ENCODE assay signal across 8 mouse cellular contexts in the genomic region with DNA sequence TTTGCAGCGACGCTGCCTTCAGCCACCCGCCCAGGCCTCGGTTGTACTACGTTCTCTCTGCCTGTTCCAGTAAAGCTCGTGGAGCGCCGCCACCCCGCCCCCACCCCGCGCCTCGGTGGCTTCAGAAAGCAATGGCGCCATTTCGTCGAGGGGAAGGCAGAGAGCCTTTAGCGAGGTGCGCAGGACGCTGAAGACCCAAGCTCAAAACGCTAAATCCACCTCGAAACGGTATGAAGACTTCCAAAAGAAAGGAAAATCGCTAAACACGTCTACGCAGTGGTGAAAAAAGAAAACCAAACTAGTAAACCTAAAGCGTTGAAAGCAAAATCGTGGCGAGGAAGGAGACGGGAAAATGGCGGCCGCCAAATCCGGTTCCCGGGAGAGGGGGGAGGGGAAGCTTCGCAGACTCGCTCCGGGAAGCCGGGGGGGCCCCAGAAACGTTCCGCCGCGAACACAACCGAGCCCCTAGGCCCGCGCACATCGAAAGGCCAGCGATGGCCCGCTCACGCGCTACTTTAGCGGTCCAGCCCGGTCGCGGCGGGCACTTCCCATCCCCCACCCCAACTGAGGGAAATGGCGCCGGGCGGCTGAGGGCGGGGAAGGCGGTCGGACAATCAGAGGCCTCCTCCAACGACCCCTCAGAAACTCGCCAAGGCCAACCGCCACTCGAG. TPM values are rescaled to one million over a fixed set of nuclear protein-coding genes. Genes with fewer than 3 reads are reported as not detected.
DNase-seq lines count a peak whose midpoint lies in the region; ATAC-seq and TF ChIP-seq lines count a peak whose summit lies in the region.

No protein-coding gene starts in this region.

- TF ChIP-seq CTCF in heart, postnatal 0 days (IDR thresholded peaks at IDR 0.05; ENCODE audit: low read depth), result no peak
- 0 out of 2 replicates have a peak, but pooled peaks have one; percentile 9 for TF ChIP-seq CTCF in stomach, postnatal 0 days (IDR thresholded peaks at IDR 0.05; ENCODE audit: low read depth)

- peak overlapping the region; percentile 100 for H3K27ac ChIP-seq in forebrain, embryonic 12.5 days
- peak overlapping the region; percentile 100 for H3K27ac ChIP-seq in heart, postnatal 0 days (ENCODE audit: low read depth)
- H3K27ac ChIP-seq in liver, embryonic 15.5 days (replicated peaks), result peak overlapping the region; percentile 99
- H3K27ac ChIP-seq in neural tube, embryonic 12.5 days, result peak overlapping the region; percentile 98
- peak overlapping the region; percentile 99 for H3K27ac ChIP-seq in stomach, postnatal 0 days (replicated peaks)

- peaks cover 44% of the 10 kb centered on the region for H3K36me3 ChIP-seq in forebrain, embryonic 12.5 days (replicated peaks)
- H3K36me3 ChIP-seq in heart, postnatal 0 days (replicated peaks; ENCODE audit: control insufficient read depth, insufficient read depth, low read length), result peaks cover 25% of the 10 kb centered on the region
- H3K36me3 ChIP-seq in liver, embryonic 15.5 days (replicated peaks), result peaks cover 53% of the 10 kb centered on the region
- H3K36me3 ChIP-seq in neural tube, embryonic 12.5 days, result peaks cover 28% of the 10 kb centered on the region
- H3K36me3 ChIP-seq in stomach, postnatal 0 days (ENCODE audit: control insufficient read depth, insufficient read depth, low read length), result peaks cover 10% of the 10 kb centered on the region

- peak overlapping the region; percentile 54 for H3K4me2 ChIP-seq in forebrain, embryonic 12.5 days
- H3K4me2 ChIP-seq in heart, postnatal 0 days (ENCODE audit: low read depth, low read length), result peak overlapping the region; percentile 75
- peak overlapping the region; percentile 72 for H3K4me2 ChIP-seq in liver, embryonic 15.5 days
- peak overlapping the region; percentile 64 for H3K4me2 ChIP-seq in neural tube, embryonic 12.5 days (replicated peaks)
- peak overlapping the region; percentile 64 for H3K4me2 ChIP-seq in stomach, postnatal 0 days (replicated peaks; ENCODE audit: low read depth)

- WGBS in forebrain, embryonic 12.5 days, result under 1% methylated on average over 63 of the region's 63 CpGs
- WGBS in heart, postnatal 0 days, result under 1% methylated on average over 63 of the region's 63 CpGs
- WGBS in liver, embryonic 15.5 days (ENCODE audit: insufficient replicate concordance), result under 1% methylated on average over 63 of the region's 63 CpGs
- WGBS in neural tube, embryonic 12.5 days, result under 1% methylated on average over 63 of the region's 63 CpGs
- WGBS in stomach, postnatal 0 days, result under 1% methylated on average over 61 of the region's 63 CpGs

- H3K4me3 ChIP-seq in forebrain, embryonic 12.5 days (replicated peaks), result peak overlapping the region; percentile 91
- H3K4me3 ChIP-seq in heart, postnatal 0 days (ENCODE audit: low read depth, low read length), result peak overlapping the region; percentile 99
- peak overlapping the region; percentile 98 for H3K4me3 ChIP-seq in liver, embryonic 15.5 days (replicated peaks)
- peak overlapping the region; percentile 91 for H3K4me3 ChIP-seq in neural tube, embryonic 12.5 days
- peak overlapping the region; percentile 99 for H3K4me3 ChIP-seq in stomach, postnatal 0 days (ENCODE audit: low read depth, low read length)

- peak overlapping the region; percentile 100 for H3K9ac ChIP-seq in forebrain, embryonic 12.5 days
- H3K9ac ChIP-seq in heart, postnatal 0 days (replicated peaks; ENCODE audit: low read depth, low read length), result peak overlapping the region; percentile 100
- peak overlapping the region; percentile 99 for H3K9ac ChIP-seq in liver, embryonic 15.5 days
- peak overlapping the region; percentile 99 for H3K9ac ChIP-seq in neural tube, embryonic 12.5 days
- peak overlapping the region; percentile 100 for H3K9ac ChIP-seq in stomach, postnatal 0 days (ENCODE audit: low read length)

- no peaks in the 10 kb centered on the region for H3K27me3 ChIP-seq in forebrain, embryonic 12.5 days
- no peaks in the 10 kb centered on the region for H3K27me3 ChIP-seq in heart, postnatal 0 days (ENCODE audit: control insufficient read depth, insufficient read depth, low read length)
- H3K27me3 ChIP-seq in liver, embryonic 15.5 days, result no peaks in the 10 kb centered on the region
- no peaks in the 10 kb centered on the region for H3K27me3 ChIP-seq in neural tube, embryonic 12.5 days (replicated peaks)
- H3K27me3 ChIP-seq in stomach, postnatal 0 days (ENCODE audit: control insufficient read depth, insufficient read depth, low read length), result no peaks in the 10 kb centered on the region

- peaks cover 40% of the 10 kb centered on the region for H3K4me1 ChIP-seq in forebrain, embryonic 12.5 days
- peaks cover 22% of the 10 kb centered on the region for H3K4me1 ChIP-seq in heart, postnatal 0 days (ENCODE audit: control insufficient read depth, insufficient read depth)
- peaks cover 39% of the 10 kb centered on the region for H3K4me1 ChIP-seq in liver, embryonic 15.5 days (replicated peaks)
- peaks cover 26% of the 10 kb centered on the region for H3K4me1 ChIP-seq in neural tube, embryonic 12.5 days
- 0 out of 2 replicates have a peak, but pooled peaks cover 2% of the 10 kb centered on the region for H3K4me1 ChIP-seq in stomach, postnatal 0 days (replicated peaks; ENCODE audit: control insufficient read depth, insufficient read depth)

- no peaks in the 10 kb centered on the region for H3K9me3 ChIP-seq in forebrain, embryonic 12.5 days
- no peaks in the 10 kb centered on the region for H3K9me3 ChIP-seq in heart, postnatal 0 days (replicated peaks; ENCODE audit: control insufficient read depth, low read length)
- no peaks in the 10 kb centered on the region for H3K9me3 ChIP-seq in liver, embryonic 15.5 days (replicated peaks)
- no peaks in the 10 kb centered on the region for H3K9me3 ChIP-seq in neural tube, embryonic 12.5 days
- H3K9me3 ChIP-seq in stomach, postnatal 0 days (ENCODE audit: control insufficient read depth, low read length), result no peaks in the 10 kb centered on the region

- peak; percentile 30 for ATAC-seq in forebrain, embryonic 12.5 days (ENCODE audit: low FRiP score)
- peak; percentile 29 for ATAC-seq in heart, postnatal 0 days (ENCODE audit: insufficient read depth, low read depth)
- ATAC-seq in liver, embryonic 15.5 days (ENCODE audit: insufficient read depth), result peak; percentile 14
- ATAC-seq in neural tube, embryonic 12.5 days (ENCODE audit: low FRiP score, low read depth), result peak; percentile 46
- peak; percentile 35 for ATAC-seq in stomach, postnatal 0 days (ENCODE audit: low FRiP score, low TSS enrichment)

- TF ChIP-seq EP300 in heart, postnatal 0 days (IDR thresholded peaks at IDR 0.05; ENCODE audit: low read depth), result peak; percentile 61
- peak; percentile 85 for TF ChIP-seq EP300 in stomach, postnatal 0 days (optimal IDR thresholded peaks at IDR 0.05)

- peak; percentile 66 to 76 for DNase-seq in CD8-positive naive resting alpha-beta T cell, adult 2 months (ENCODE audit: low read depth in 2 of 2, low spot score in 2 of 2)
- DNase-seq in c-Kit-positive CD71-positive TER-119-positive erythroid progenitor cells, embryonic 14.5 days (ENCODE audit: low spot score), result peak; percentile 76
- DNase-seq in heart, postnatal 0 days (ENCODE audit: low spot score), result peak; percentile 76
- DNase-seq in kidney, postnatal 4 days, result peak; percentile 83 to 91
- peak; percentile 90 for DNase-seq in stomach, postnatal 0 days (ENCODE audit: low spot score)

RNA-seq across cellular contexts. Expression of gene Hnrnpa2b1, which starts 0.7 kb away (rescaled TPM):
- polyA plus RNA-seq in forebrain, embryonic 12.5 days (2016; fragmentation: Nextera tagmentation; extraction: Ambion mirVana), result 2,862 and 3,130 TPM in 2 replicates
- 145 and 171 TPM in 2 replicates for total RNA-seq in heart, postnatal 0 days (2014; rRNA removed; ENCODE audit: low replicate concordance)
- polyA plus RNA-seq in heart, postnatal 0 days (2015; fragmentation: Nextera tagmentation; extraction: Ambion mirVana), result 718 and 775 TPM in 2 replicates
- 752 and 787 TPM in 2 replicates for polyA plus RNA-seq in liver, embryonic 15.5 days (2015; fragmentation: Nextera tagmentation; extraction: Ambion mirVana)
- 2,094 and 2,188 TPM in 2 replicates for polyA plus RNA-seq in neural tube, embryonic 12.5 days (2016; fragmentation: Nextera tagmentation; extraction: Ambion mirVana)
- polyA plus RNA-seq in stomach, postnatal 0 days (2015; fragmentation: Nextera tagmentation; extraction: Ambion mirVana), result 525 and 543 TPM in 2 replicates

RNA-seq across cellular contexts. Expression of gene Cbx3, which starts 1.1 kb away (rescaled TPM):
- 719 and 759 TPM in 2 replicates for polyA plus RNA-seq in forebrain, embryonic 12.5 days (2016; fragmentation: Nextera tagmentation; extraction: Ambion mirVana)
- 66.0 and 94.1 TPM in 2 replicates for total RNA-seq in heart, postnatal 0 days (2014; rRNA removed; ENCODE audit: low replicate concordance)
- 270 and 295 TPM in 2 replicates for polyA plus RNA-seq in heart, postnatal 0 days (2015; fragmentation: Nextera tagmentation; extraction: Ambion mirVana)
- polyA plus RNA-seq in liver, embryonic 15.5 days (2015; fragmentation: Nextera tagmentation; extraction: Ambion mirVana), result 161 and 199 TPM in 2 replicates
- polyA plus RNA-seq in neural tube, embryonic 12.5 days (2016; fragmentation: Nextera tagmentation; extraction: Ambion mirVana), result 569 and 589 TPM in 2 replicates
- polyA plus RNA-seq in stomach, postnatal 0 days (2015; fragmentation: Nextera tagmentation; extraction: Ambion mirVana), result 209 and 224 TPM in 2 replicates

RNA-seq across cellular contexts. Expression of gene Nfe2l3, which starts 36.6 kb away (rescaled TPM):
- polyA plus RNA-seq in forebrain, embryonic 12.5 days (2016; fragmentation: Nextera tagmentation; extraction: Ambion mirVana), result 2.2 and 2.3 TPM in 2 replicates
- total RNA-seq in heart, postnatal 0 days (2014; rRNA removed; ENCODE audit: low replicate concordance), result 2.7 and 5.0 TPM in 2 replicates
- 1.2 and 1.3 TPM in 2 replicates for polyA plus RNA-seq in heart, postnatal 0 days (2015; fragmentation: Nextera tagmentation; extraction: Ambion mirVana)
- polyA plus RNA-seq in liver, embryonic 15.5 days (2015; fragmentation: Nextera tagmentation; extraction: Ambion mirVana), result 0.17 and 0.20 TPM in 2 replicates
- polyA plus RNA-seq in neural tube, embryonic 12.5 days (2016; fragmentation: Nextera tagmentation; extraction: Ambion mirVana), result 2.8 and 3.4 TPM in 2 replicates
- 19.6 and 20.9 TPM in 2 replicates for polyA plus RNA-seq in stomach, postnatal 0 days (2015; fragmentation: Nextera tagmentation; extraction: Ambion mirVana)

RNA-seq across cellular contexts. Expression of gene Snx10, which starts 54.7 kb away (rescaled TPM):
- polyA plus RNA-seq in forebrain, embryonic 12.5 days (2016; fragmentation: Nextera tagmentation; extraction: Ambion mirVana), result 39.8 and 40.2 TPM in 2 replicates
- total RNA-seq in heart, postnatal 0 days (2014; rRNA removed; ENCODE audit: low replicate concordance), result 4.9 and 13.5 TPM in 2 replicates
- polyA plus RNA-seq in heart, postnatal 0 days (2015; fragmentation: Nextera tagmentation; extraction: Ambion mirVana), result 10.9 and 12.4 TPM in 2 replicates
- 7.7 and 8.0 TPM in 2 replicates for polyA plus RNA-seq in liver, embryonic 15.5 days (2015; fragmentation: Nextera tagmentation; extraction: Ambion mirVana)
- polyA plus RNA-seq in neural tube, embryonic 12.5 days (2016; fragmentation: Nextera tagmentation; extraction: Ambion mirVana), result 39.0 and 42.6 TPM in 2 replicates
- 16.9 and 17.4 TPM in 2 replicates for polyA plus RNA-seq in stomach, postnatal 0 days (2015; fragmentation: Nextera tagmentation; extraction: Ambion mirVana)

Comparison
In these comparisons a context has a peak if more than half of its experiments do, and no peak if none do; other contexts are left out.
1. Peak in every context shown above with its lines: DNase-seq, ATAC-seq, H3K4me3 ChIP-seq and H3K27ac ChIP-seq.